Mouse (Mus musculus) cortical plate, adult 2 months (tissue): ENCODE measurements around the gene Eif3c.

ENCODE experiments used
- CTCF ChIP-seq: fragments of 200-500 bp; IDR thresholded peaks from 2 replicates; pipeline ENCODE4 v1.5.1; 2011; ENCODE audit warnings: mild to moderate bottlenecking, control low read depth, low read length; ENCODE audit not compliant: insufficient read depth; ENCODE audit errors: extremely low read depth
- POLR2A ChIP-seq: fragments of 200-500 bp; IDR thresholded peaks from 2 replicates; pipeline ENCODE4 v1.6.1; 2011; ENCODE audit warnings: mild to moderate bottlenecking, low read length, control low read depth; ENCODE audit not compliant: insufficient read depth; ENCODE audit errors: extremely low read depth

- TF ChIP-seq CTCF = no peak
- no peak for TF ChIP-seq POLR2A
These were observed 59.0 kb downstream of the Eif3c start for GRCm38 (mm10) chr7:126507126-126507778.
